Mouse (Mus musculus) spleen, postnatal 14 days (tissue): Measurements from ENCODE around the gene Fancc.

Experiments used
- DNase-seq, 2 experiments: peaks; one replicate each; pipeline ENCODE4 v3.0.0; 2021 to 2022; ENCODE audit warnings: low spot score in 2 of 2

Gene Fancc

GRCm38 (mm10) chr13:63421225-63421624, 75.9 kb downstream of the Fancc start:
- no peak for DNase-seq

GRCm38 (mm10) chr13:63418148-63418547, 78.9 kb downstream of the Fancc start:
- no peak for DNase-seq

GRCm38 (mm10) chr13:63416824-63417223, 80.3 kb downstream of the Fancc start:
- DNase-seq = no peak

- DNase-seq = no peak
Observed at GRCm38 (mm10) chr13:63412662-63413061, 84.4 kb downstream of the Fancc start.

- DNase-seq = no peak
Observed at GRCm38 (mm10) chr13:63411310-63412022, 85.6 kb downstream of the Fancc start.

GRCm38 (mm10) chr13:63410578-63411298, 86.3 kb downstream of the Fancc start:
- DNase-seq = no peak

- DNase-seq = no peak
Observed at GRCm38 (mm10) chr13:63405151-63405550, 91.9 kb downstream of the Fancc start.

- DNase-seq = no peak
Observed at GRCm38 (mm10) chr13:63404657-63405056, 92.4 kb downstream of the Fancc start.

- no peak for DNase-seq
Observed at GRCm38 (mm10) chr13:63402823-63403222, 94.3 kb downstream of the Fancc start.

GRCm38 (mm10) chr13:63400069-63400468, 97.0 kb downstream of the Fancc start:
- no peak for DNase-seq

- no peak for DNase-seq
Observed at GRCm38 (mm10) chr13:63397420-63397819, 99.7 kb downstream of the Fancc start.

GRCm38 (mm10) chr13:63394304-63395063, 102.6 kb downstream of the Fancc start:
- no peak for DNase-seq

GRCm38 (mm10) chr13:63385234-63385633, 111.8 kb downstream of the Fancc start:
- no peak for DNase-seq

- DNase-seq = no peak
Observed at GRCm38 (mm10) chr13:63384775-63385174, 112.3 kb downstream of the Fancc start.

- DNase-seq = no peak
Observed at GRCm38 (mm10) chr13:63382206-63382605, 114.9 kb downstream of the Fancc start.

- no peak for DNase-seq
Observed at GRCm38 (mm10) chr13:63373460-63374166, 123.5 kb downstream of the Fancc start.

- no peak for DNase-seq
Observed at GRCm38 (mm10) chr13:63361755-63362154, 135.3 kb downstream of the Fancc start.

GRCm38 (mm10) chr13:63360111-63360885, 136.8 kb downstream of the Fancc start:
- DNase-seq = no peak

- no peak for DNase-seq
Observed at GRCm38 (mm10) chr13:63359393-63359792, 137.7 kb downstream of the Fancc start.

- DNase-seq = peak in 1 of 2 experiments; percentile 48
Observed at GRCm38 (mm10) chr13:63356558-63356957, 140.5 kb downstream of the Fancc start.

GRCm38 (mm10) chr13:63356101-63356500, 141.0 kb downstream of the Fancc start:
- no peak for DNase-seq
